Mouse (Mus musculus): ENCODE results near the gene Oard1. TPM values are rescaled to one million over a fixed set of nuclear protein-coding genes. Genes with fewer than 3 reads are reported as not detected.

Gene Oard1
- 10 to 100 TPM; 10.5 to 13.7 TPM for total RNA-seq (2021)

- peak; percentile 96 to 99 for DNase-seq (ENCODE audit: extremely low spot score in 1 of 2, low spot score in 1 of 2)
These were observed at the start of gene Oard1, which contains the start of gene Nfya for GRCm38 (mm10) chr17:48409380-48410298. Gene Oard1, plus strand, starts transcription at chr17:48410014. Gene Nfya, minus strand, starts transcription at chr17:48409906.

- DNase-seq (ENCODE audit: extremely low spot score in 1 of 2, low spot score in 1 of 2): no peak
These were observed 49.4 kb upstream of the Oard1 start for GRCm38 (mm10) chr17:48360462-48360861.

- DNase-seq (ENCODE audit: extremely low spot score in 1 of 2, low spot score in 1 of 2): no peak
These were observed 47.5 kb upstream of the Oard1 start for GRCm38 (mm10) chr17:48362346-48362745.

GRCm38 (mm10) chr17:48362966-48363365 lies 46.8 kb upstream of the Oard1 start:
- DNase-seq (ENCODE audit: extremely low spot score in 1 of 2, low spot score in 1 of 2): peak; percentile 14 to 46

GRCm38 (mm10) chr17:48363421-48363965 lies 46.3 kb upstream of the Oard1 start:
- DNase-seq (ENCODE audit: extremely low spot score in 1 of 2, low spot score in 1 of 2): no peak

- no peak for DNase-seq (ENCODE audit: extremely low spot score in 1 of 2, low spot score in 1 of 2)
These were observed 44.2 kb upstream of the Oard1 start for GRCm38 (mm10) chr17:48365511-48366155.

- DNase-seq (ENCODE audit: extremely low spot score in 1 of 2, low spot score in 1 of 2): no peak
These were observed 43.0 kb upstream of the Oard1 start for GRCm38 (mm10) chr17:48366806-48367205.

- no peak for DNase-seq (ENCODE audit: extremely low spot score in 1 of 2, low spot score in 1 of 2)
These were observed 38.2 kb upstream of the Oard1 start for GRCm38 (mm10) chr17:48371621-48372020.

- no peak for DNase-seq (ENCODE audit: extremely low spot score in 1 of 2, low spot score in 1 of 2)
These were observed 36.8 kb upstream of the Oard1 start for GRCm38 (mm10) chr17:48372987-48373386.

GRCm38 (mm10) chr17:48376102-48376501 lies 33.7 kb upstream of the Oard1 start:
- DNase-seq (ENCODE audit: extremely low spot score in 1 of 2, low spot score in 1 of 2): no peak

GRCm38 (mm10) chr17:48379050-48379449 lies 30.8 kb upstream of the Oard1 start:
- no peak for DNase-seq (ENCODE audit: extremely low spot score in 1 of 2, low spot score in 1 of 2)

- no peak for DNase-seq (ENCODE audit: extremely low spot score in 1 of 2, low spot score in 1 of 2)
These were observed 23.9 kb upstream of the Oard1 start for GRCm38 (mm10) chr17:48385786-48386461.

GRCm38 (mm10) chr17:48388666-48389065 lies 21.1 kb upstream of the Oard1 start:
- no peak for DNase-seq (ENCODE audit: extremely low spot score in 1 of 2, low spot score in 1 of 2)

- DNase-seq (ENCODE audit: extremely low spot score in 1 of 2, low spot score in 1 of 2): no peak
These were observed 20.4 kb upstream of the Oard1 start for GRCm38 (mm10) chr17:48389442-48389841.

- DNase-seq (ENCODE audit: extremely low spot score in 1 of 2, low spot score in 1 of 2): no peak
These were observed 18.4 kb upstream of the Oard1 start for GRCm38 (mm10) chr17:48391446-48391845.

- DNase-seq (ENCODE audit: extremely low spot score in 1 of 2, low spot score in 1 of 2): no peak
These were observed 17.2 kb upstream of the Oard1 start for GRCm38 (mm10) chr17:48392616-48393015.

- DNase-seq (ENCODE audit: extremely low spot score in 1 of 2, low spot score in 1 of 2): no peak
These were observed 8.1 kb upstream of the Oard1 start for GRCm38 (mm10) chr17:48401710-48402109.

GRCm38 (mm10) chr17:48402751-48403150 lies 7.1 kb upstream of the Oard1 start:
- DNase-seq (ENCODE audit: extremely low spot score in 1 of 2, low spot score in 1 of 2): no peak

GRCm38 (mm10) chr17:48403848-48404247 lies 6.0 kb upstream of the Oard1 start:
- no peak for DNase-seq (ENCODE audit: extremely low spot score in 1 of 2, low spot score in 1 of 2)

- DNase-seq (ENCODE audit: extremely low spot score in 1 of 2, low spot score in 1 of 2): no peak
These were observed 5.1 kb upstream of the Oard1 start for GRCm38 (mm10) chr17:48404706-48405105.

- DNase-seq (ENCODE audit: extremely low spot score in 1 of 2, low spot score in 1 of 2): no peak
These were observed 2.7 kb upstream of the Oard1 start for GRCm38 (mm10) chr17:48407154-48407553.
